Mouse (Mus musculus): ENCODE data around the gene Cpt1a. TPM values are rescaled to one million over a fixed set of nuclear protein-coding genes. Genes with fewer than 3 reads are reported as not detected.

Cpt1a gene
- total RNA-seq, 2 experiments from 2014 or later = 126 to 144 TPM

DNA sequence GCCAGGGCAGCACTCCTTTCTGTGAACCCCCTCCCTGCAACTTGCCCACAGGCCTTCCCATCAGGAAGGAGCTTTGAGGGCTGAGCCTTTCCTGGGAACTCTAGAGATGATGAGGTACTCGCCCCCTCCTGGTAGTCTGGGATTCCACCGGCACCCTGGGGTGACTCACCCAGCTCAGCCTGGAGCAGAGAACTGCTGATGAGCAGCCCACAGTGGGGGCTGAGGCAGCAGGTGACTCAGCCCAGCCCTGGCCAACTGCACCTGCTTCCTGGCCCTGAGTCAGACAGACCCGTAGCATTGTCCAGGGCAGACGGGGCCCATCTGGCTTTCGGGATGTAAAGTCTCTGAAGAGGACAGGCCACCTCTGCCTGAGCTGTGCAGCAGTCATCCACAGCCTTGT is 97.1 kb downstream of the Cpt1a start:
- peak in 1 of 2 experiments; percentile 13 for DNase-seq
- intact Hi-C loops (cut with DNase I) = no loop called here

GRCm38 (mm10) chr19:3422488-3422887 is 100.4 kb downstream of the Cpt1a start:
- intact Hi-C loops (cut with DNase I) = no loop called here
- peak; percentile 10 to 13 for DNase-seq

DNA sequence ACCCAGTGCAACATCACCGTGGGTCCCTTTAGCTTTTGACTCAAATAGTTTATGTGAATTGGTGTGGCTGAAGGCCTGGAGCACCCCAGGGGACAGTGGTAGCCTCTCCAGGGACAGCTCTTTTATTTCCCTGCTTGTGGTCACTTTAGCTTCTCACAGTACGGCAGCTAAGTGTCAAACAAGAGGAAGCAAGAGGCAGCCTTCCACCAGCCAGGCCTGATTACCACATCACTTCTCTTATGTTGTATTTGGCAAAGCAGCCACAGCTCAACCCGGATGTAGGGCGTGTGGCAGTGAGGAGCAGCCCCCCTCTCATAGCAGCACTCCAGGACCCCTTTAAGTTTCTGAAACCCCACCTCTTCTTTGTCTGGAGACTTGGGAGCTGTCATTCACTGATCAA is 100.8 kb downstream of the Cpt1a start:
- peak; percentile 16 to 22 for DNase-seq
- intact Hi-C loops (cut with DNase I) = no loop called here

- no peak for DNase-seq
- intact Hi-C loops (cut with DNase I) = no loop called here
Measured at GRCm38 (mm10) chr19:3424214-3424613, 102.1 kb downstream of the Cpt1a start.

GRCm38 (mm10) chr19:3428057-3428830 is 106.1 kb downstream of the Cpt1a start:
- DNase-seq = no peak
- intact Hi-C loops (cut with DNase I) = no loop called here

GRCm38 (mm10) chr19:3429156-3429816 is 107.2 kb downstream of the Cpt1a start:
- intact Hi-C loops (cut with DNase I) = no loop called here
- DNase-seq = peak; percentile 37 to 38

DNA sequence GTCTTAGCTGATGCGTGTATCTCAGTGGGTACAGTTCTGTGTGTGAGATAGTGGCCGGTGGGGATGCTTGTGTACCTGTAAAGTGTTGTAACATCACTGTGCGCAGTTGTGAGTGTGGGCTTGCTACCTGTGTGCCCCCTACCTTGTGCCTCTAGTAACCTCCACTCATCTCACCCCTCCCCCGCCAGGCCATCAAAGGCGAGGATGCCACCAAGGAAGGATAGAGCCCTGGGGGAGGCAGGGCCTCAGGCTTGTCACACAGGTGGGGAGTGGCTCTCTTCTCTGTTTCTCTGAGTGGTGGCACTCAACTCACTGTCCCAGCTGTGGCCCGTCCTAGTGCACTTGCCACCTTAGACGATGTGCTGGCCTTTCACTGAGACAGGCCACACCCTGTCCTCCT is 108.9 kb downstream of the Cpt1a start:
- no peak for DNase-seq
- intact Hi-C loops (cut with DNase I) = no loop called here

- no peak for DNase-seq
- intact Hi-C loops (cut with DNase I) = no loop called here
Measured at GRCm38 (mm10) chr19:3431969-3432368, 109.8 kb downstream of the Cpt1a start.

DNA sequence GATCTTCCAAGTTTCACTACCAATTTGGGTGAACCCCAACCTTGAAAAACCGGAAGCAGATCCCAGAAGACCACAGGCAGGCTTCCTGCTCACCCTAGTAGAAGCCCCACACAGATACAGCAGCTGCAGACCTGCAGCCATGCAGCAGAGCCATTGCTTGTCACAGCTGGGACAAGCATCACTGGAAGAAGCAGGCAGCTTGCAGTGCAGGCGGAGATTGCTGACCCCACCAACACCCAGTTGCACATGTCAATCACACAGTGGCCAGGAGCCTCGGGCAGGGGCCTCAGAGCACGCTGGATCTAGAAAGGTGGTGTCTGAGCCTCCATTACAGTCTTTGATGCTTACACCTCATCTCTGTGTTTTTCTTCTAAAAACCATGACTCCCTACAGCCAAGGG is 112.0 kb downstream of the Cpt1a start:
- intact Hi-C loops (cut with DNase I) = no loop called here

GRCm38 (mm10) chr19:3434641-3435040 is 112.5 kb downstream of the Cpt1a start:
- DNase-seq = no peak
- intact Hi-C loops (cut with DNase I) = no loop called here

More for the DNA sequence above, 112.0 kb downstream of the Cpt1a start:
- no peak for DNase-seq

Small RNAs within 50 kb of the gene (microRNA-seq; reads per million reads assigned to microRNA genes)
- gene Mir6984 = 0 to 0.71 reads per million in 2 experiments

Other genes with a start within 250 kb of the Cpt1a start
- 10 to 100 TPM; 79.0 to 79.6 TPM for gene Mrpl21, start 39.4 kb upstream of the Cpt1a start, total RNA-seq (2021)
- 1 to 10 TPM; 3.8 to 3.9 TPM for gene Ighmbp2, start 39.3 kb upstream of the Cpt1a start, total RNA-seq (2021)
- gene Tesmin, start 66.5 kb downstream of the Cpt1a start, total RNA-seq (2021) = 1 to 10 TPM; 3.1 to 4.3 TPM
- gene Gal, start 92.2 kb downstream of the Cpt1a start, total RNA-seq (2021) = not detected